Mouse (Mus musculus) lung, postnatal 0 days (tissue): ENCODE data around the gene Gk.

Experiments used
- CTCF ChIP-seq: IDR thresholded peaks from 2 replicates; pipeline ENCODE4 v1.5.1; 2016; ENCODE audit warnings: antibody characterized with exemption, mild to moderate bottlenecking
- EP300 ChIP-seq: IDR thresholded peaks from 2 replicates; pipeline ENCODE4 v1.6.1; 2016; ENCODE audit warnings: antibody characterized with exemption, mild to moderate bottlenecking, control low read depth

DNA sequence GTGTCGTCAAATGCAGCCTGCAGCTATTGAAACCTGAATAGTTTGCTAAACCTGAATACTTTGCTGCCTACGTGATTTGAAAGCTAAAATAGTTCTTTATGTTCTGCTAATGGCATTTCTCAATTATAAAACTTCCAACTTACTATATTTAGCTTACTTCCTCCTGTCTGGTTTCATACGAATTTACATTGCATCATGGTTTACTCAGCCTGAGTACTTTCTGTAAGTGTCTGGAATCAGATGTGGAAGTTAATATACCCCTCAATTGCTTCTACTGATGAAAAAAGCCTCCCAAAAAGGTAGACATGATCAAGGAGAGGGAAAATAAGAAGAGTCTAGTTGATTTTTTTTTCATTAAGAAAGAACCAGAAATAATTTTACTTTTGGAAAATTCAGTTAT lies 66.2 kb downstream of the Gk start:
- TF ChIP-seq CTCF = no peak
- TF ChIP-seq EP300 = no peak
